Mouse (Mus musculus) adrenal gland, postnatal 36 days (tissue): ENCODE results near the gene Rasl2-9. TPM values are rescaled to one million over a fixed set of nuclear protein-coding genes. Genes with fewer than 3 reads are reported as not detected.
"Not testable (repeated sequence)": the region's sequence is repeated elsewhere in the genome, so short reads cannot be mapped to it uniquely, and the experiment has no call there.

Source experiments
- DNase-seq, 2 experiments: peaks; one replicate each; pipeline ENCODE4 v3.0.0; 2021; ENCODE audit warnings: mixed read lengths in 1 of 2
- long read RNA-seq, 2 experiments: library from polyadenylated mRNA; stranded (forward); transcript quantifications; one replicate each; pipeline ENCODE4 v2.0.0; 2021; ENCODE audit warnings: borderline sequencing depth in 2 of 2
- total RNA-seq, 2 experiments: library from RNA; stranded (reverse); gene quantifications; 2 replicates each; pipeline ENCODE4 v1.2.3; 2021

The Rasl2-9 gene
- total RNA-seq = 1 to 10 TPM; 1.3 to 1.4 TPM
- long read RNA-seq, experiment 1, partial matches to known transcripts = 0 of 1 reads
- long read RNA-seq, experiment 1, other reads (novel, unspliced or antisense) = 0 of 1 reads
- long read RNA-seq, experiment 2 = 0 reads

DNA sequence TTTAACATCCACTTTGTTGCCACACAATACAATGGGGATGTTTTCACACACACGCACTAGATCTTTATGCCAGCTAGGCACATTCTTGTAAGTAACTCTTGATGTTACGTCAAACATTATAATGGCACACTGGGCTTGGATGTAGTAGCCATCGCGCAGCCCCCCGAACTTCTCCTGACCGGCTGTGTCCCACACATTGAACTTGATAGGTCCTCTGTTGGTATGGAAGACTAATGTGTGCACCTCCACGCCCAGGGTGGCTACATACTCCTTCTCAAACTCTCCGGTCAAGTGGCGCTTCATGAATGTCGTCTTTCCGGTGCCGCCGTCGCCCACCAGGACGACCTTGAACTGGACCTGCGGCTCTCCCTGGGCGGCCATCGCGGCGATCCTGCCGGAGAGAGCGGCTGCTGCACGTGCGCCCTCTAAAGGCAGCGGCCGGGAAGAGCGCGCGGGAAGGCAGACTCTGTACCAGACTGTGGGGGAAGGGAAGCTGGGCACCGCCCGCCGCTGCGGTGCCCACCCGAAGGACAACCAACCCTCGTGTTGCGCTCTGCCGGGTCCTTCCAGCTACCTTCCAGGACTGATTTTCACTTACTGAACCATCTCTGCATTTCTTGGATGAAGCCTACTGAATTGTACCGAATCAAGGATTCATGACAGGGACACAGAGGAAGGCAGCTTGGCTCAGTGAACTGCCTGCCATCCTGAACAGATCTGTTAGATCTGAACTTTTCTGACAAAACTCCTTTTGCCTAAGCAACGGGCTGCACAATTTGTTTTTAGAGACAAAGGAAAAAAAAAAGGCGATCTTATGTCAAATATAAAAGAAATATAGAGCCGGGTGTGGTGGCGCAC, at the start of gene Rasl2-9:
Rasl2-9 (minus strand) TSS at position 402 of the 858 bp plus-strand sequence.
- DNase-seq = peak; percentile 83 to 92

DNA sequence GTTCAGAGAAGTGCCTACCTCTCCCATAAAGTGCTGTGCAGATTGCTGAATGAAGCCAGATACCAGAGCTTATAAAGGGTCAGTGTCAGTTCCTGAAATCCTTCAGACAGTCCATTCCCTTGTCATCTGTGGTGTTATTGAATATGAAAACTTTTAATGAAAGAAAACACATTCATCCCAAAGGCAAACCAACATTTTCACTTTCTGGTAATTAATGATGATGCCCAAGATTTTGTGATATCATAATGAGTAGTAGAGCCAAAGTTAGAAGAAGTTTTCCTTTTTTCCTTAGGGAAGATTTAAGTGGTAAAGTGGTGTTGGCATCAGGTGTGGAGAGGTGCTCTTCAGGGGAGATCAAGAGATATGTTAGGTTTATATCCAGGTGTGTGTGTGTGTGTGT, 23.8 kb upstream of the Rasl2-9 start, which contains the start of gene Vmn1r55:
Vmn1r55 (minus strand) TSS at position 101 of the 400 bp plus-strand sequence.
- DNase-seq = not testable (repeated sequence)

DNA sequence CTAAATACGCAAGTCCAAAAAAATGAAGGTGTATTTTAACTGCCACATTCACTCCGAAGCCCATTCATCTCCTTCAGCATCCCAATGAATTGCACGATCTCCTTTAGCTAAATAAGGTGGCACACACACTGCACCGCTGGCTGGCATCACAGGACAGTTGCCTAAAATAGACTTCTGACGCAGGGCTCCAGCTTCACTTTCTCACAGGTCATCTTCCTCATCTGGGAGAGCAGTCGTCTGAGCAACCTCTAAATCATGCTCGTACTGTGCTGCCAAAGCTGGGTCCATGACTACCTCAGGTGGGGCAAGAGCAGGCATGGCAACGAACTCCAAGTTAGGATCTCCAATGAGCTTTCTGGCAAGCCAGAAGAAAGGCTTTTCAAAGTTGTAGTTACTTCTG, 672 bp downstream of the Rasl2-9 start:
- DNase-seq = no peak

GRCm38 (mm10) chr7:5116850-5117249, 8.9 kb downstream of the Rasl2-9 start, which contains the start of gene Rfpl4:
Gene Rfpl4 (minus strand): TSS chr7:5116950.
- DNase-seq = no peak

DNA sequence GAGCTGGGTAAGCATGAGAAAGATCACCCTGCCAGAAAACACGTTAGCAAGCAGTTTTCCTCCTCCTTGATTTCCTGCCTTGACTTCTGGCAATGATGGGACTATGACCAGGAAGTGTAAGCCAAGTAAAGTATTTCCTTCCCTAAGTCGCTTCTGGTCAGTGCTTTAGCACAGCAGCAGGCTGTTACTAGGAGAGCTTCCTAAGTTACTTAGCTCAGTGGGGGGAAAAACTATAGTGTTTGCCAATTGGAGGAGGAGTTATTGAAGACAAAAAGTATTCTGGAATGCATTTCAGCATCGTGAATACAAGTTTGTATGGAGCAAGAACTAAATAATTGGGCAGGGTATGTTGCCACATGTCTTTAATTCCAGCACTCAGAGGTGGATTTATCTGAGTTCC, 13.0 kb downstream of the Rasl2-9 start:
- DNase-seq = no peak

DNA sequence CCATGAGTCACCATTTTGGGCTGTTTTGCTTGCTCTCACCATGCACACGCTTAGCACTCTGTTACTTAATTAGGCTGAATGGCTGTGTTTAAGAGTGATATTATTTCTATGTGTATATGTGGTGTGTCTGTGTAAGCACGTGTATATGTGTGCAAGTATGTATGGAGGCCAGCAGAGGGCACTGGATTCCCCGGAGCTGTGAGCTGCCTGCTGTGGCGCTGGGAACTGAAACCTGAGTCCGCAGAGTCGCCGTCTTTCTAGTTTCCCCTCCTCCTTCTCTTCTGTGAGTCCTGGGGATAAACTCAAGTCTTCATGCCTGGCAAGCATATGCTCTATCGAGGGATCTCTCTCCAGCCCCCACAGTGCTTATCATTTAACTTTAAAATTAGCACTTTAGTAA, 16.4 kb downstream of the Rasl2-9 start:
- no peak for DNase-seq

GRCm38 (mm10) chr7:5108272-5108671, 17.5 kb downstream of the Rasl2-9 start:
- DNase-seq = no peak

DNA sequence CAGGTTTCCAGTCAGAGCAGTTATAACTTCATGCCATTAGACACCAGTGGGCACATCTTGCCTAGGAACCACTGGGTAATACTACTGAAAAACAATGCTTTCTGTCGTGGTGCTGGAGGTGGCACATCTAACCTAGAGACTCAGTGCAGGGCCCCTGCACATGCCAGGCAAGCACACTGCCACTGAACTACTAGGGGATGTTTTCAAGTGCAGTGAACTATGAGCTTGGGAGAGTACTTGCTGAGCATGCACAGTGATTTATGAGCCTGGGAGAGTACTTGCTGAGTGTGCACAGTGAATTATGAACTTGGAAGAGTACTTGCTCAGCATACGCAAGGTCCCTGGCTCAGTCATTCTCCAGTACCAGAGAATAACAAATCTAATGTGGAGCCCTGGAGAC, 23.2 kb downstream of the Rasl2-9 start:
- DNase-seq = no peak

GRCm38 (mm10) chr7:5101066-5101663, 24.6 kb downstream of the Rasl2-9 start:
- DNase-seq = no peak

DNA sequence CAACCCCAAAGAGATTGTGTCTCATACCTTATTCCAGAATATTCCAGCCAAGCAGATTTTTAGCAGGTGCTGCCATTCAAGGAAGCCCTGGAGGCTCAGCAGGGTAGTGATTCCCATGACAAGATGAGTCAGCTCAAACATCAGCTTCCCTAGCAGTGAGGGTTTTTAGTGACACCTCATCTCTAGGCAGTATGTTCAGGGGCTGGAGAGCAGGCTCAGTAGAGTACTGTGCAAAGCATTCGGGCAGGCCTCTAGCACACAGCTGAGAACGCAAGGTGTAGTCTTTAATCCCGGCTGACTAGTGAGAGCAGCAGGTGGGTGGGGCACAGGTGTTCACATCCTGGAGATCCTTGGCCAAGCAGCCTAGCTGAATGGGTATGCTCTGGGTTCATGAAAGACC, 26.0 kb downstream of the Rasl2-9 start:
- DNase-seq = no peak

- no peak for DNase-seq
These were observed 27.0 kb downstream of the Rasl2-9 start for GRCm38 (mm10) chr7:5098769-5099168.

GRCm38 (mm10) chr7:5092831-5093510, 32.8 kb downstream of the Rasl2-9 start:
- no peak for DNase-seq

DNA sequence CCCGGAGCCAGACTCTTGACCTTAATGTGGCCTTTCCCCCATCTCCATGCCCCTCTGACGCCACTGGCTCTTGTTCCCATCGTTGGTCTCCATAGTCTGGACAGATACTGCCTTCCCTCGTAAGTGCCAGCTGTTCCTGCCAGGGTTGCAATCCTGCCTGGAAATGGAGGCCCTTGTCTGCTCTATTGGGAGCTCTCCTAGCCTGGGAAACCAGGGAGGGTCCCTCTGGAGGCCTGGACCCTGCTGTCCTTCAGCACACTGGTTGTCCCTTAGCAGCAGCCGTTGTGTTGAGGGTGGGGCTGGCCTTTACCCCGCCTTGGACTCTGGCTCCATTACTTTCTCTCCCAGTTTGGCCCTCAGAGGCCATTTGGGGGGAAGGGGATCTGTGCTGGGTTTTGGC, 33.4 kb downstream of the Rasl2-9 start:
- no peak for DNase-seq

- DNase-seq = peak in 1 of 2 experiments; percentile 45
These were observed 34.6 kb downstream of the Rasl2-9 start for GRCm38 (mm10) chr7:5091008-5091728.

GRCm38 (mm10) chr7:5089853-5090252, 35.9 kb downstream of the Rasl2-9 start:
- DNase-seq = no peak

DNA sequence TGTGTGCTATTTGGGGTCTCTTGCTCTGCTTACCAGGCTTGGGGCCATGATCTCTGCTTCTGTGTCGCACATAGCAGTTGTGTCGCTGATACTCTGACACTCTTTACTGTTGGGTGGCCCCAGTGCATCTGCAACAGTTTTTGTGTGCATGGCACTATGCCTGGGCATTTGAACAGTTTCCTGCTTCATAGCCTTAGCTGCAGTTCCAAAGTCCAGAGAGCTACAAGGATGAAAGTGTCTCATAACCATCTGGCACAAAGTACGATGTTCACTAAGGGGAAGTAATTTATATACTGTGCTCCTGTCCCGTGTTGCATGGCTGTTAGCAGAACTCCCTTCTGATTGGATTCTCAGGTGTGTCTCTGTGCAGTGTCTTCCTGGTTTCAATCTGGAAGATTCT, 37.9 kb downstream of the Rasl2-9 start:
- no peak for DNase-seq

DNA sequence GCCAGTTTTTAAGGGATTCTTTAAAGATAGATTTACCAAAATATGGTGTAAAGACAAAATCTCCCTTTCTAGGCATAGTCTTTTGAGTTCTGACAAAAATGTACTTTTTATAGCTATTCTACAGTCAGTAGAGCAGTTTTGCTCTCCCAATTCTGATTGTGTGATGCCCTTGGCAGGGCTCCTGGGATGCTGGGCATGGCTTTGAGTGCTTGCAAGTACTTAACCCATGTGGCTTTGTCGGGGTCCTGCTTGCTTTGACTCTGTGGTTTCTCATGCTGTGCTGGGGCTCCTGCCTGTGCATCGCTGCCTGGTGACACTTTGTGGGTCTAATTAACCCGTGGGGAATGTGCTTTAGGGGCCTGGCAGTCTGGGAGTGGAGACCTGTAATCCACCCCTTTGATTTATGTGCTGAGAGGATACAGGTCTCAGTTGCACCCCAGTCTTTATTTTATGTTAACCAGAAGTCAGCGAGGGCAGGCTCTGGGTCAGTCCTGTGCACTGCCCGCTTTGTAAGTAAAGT, 38.8 kb downstream of the Rasl2-9 start:
- no peak for DNase-seq

GRCm38 (mm10) chr7:5085512-5085911, 40.2 kb downstream of the Rasl2-9 start:
- no peak for DNase-seq

- DNase-seq = no peak
These were observed 42.2 kb downstream of the Rasl2-9 start for GRCm38 (mm10) chr7:5083325-5084105.

DNA sequence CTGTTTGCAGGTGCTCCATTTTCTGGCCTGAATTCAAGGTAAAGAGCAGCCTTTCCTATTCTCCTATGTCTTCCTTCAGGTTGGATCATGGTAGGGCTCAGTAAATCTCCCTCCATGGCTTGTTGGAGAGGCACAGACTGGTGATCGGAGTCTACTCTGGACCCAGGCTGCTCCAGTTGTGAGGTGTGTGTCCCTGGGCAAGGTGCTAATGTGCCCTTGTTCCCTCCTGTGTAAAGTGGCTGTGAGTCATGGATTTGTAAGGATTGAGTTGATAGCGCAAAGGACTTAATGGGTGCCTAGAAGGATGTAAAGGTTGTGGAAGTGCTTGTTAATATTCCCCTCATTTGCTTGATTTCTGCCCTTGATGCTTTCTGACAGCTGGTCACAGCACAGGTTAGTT, 43.8 kb downstream of the Rasl2-9 start:
- no peak for DNase-seq

DNA sequence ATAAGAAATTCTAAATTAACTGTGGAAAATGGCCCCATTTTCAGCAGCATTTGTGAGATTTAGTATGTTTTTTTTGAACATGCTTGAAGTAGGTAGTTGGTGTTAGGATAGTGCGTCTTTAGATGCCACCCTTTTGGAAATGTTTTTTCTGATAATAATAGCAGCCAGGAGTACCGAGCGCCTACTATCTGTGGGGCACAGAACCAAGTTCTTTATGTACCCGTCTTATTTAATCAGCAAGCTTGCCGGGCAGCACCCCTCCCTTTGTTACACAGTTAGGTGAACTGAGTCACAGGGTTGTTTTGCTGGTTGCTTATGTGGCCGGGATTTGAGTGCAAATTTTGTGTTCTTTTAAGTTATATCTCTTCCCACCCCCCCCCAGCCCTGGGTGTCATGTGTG, 44.5 kb downstream of the Rasl2-9 start:
- no peak for DNase-seq
